Mouse (Mus musculus) liver, postnatal 0 days (tissue): ENCODE measurements around the gene Msi2. TPM values are rescaled to one million over a fixed set of nuclear protein-coding genes. Genes with fewer than 3 reads are reported as not detected.

ENCODE experiments used
- ATAC-seq: fragments of 200-750 bp; cut with Nextera tagmentation; 2 replicates; pipeline ENCODE4 v1.8.0; 2017; ENCODE audit warnings: mild to moderate bottlenecking, moderate library complexity
- DNase-seq: peaks from one replicate; pipeline ENCODE4 v3.0.0-alpha.2; 2016
- H3K27ac ChIP-seq: fragments of 300-500 bp; sonication (generic); 2 replicates; pipeline ENCODE4 v1.5.1; 2014; ENCODE audit warnings: antibody characterized with exemption, moderate library complexity, mild to moderate bottlenecking, low read depth
- H3K27me3 ChIP-seq: fragments of 300-500 bp; sonication (generic); 2 replicates; pipeline ENCODE4 v1.6.1; 2014; ENCODE audit warnings: low read length, control low read depth, mixed read lengths; ENCODE audit not compliant: insufficient read depth
- H3K36me3 ChIP-seq: fragments of 300-500 bp; sonication (generic); replicated peaks from 2 replicates; pipeline ENCODE4 v1.6.1; 2014; ENCODE audit warnings: mild to moderate bottlenecking, control low read depth, low read length, moderate library complexity, mixed read lengths; ENCODE audit not compliant: insufficient read depth
- H3K4me1 ChIP-seq: fragments of 300-500 bp; sonication (generic); 2 replicates; pipeline ENCODE4 v1.6.1; 2014; ENCODE audit warnings: antibody characterized with exemption, mild to moderate bottlenecking, control low read depth; ENCODE audit not compliant: insufficient read depth
- H3K4me2 ChIP-seq: fragments of 300-500 bp; sonication (generic); 2 replicates; pipeline ENCODE4 v1.6.1; 2014; ENCODE audit warnings: low read depth, mild to moderate bottlenecking, low read length, moderate library complexity, mixed read lengths
- H3K4me3 ChIP-seq: fragments of 300-500 bp; sonication (generic); 2 replicates; pipeline ENCODE4 v1.5.1; 2014; ENCODE audit warnings: low read depth, low read length
- H3K9ac ChIP-seq: fragments of 300-500 bp; sonication (generic); replicated peaks from 2 replicates; pipeline ENCODE4 v1.6.1; 2014; ENCODE audit warnings: mild to moderate bottlenecking, moderate library complexity
- H3K9me3 ChIP-seq: fragments of 300-500 bp; sonication (generic); 2 replicates; pipeline ENCODE4 v1.6.1; 2016; ENCODE audit warnings: mild to moderate bottlenecking, control low read depth, low read length, mixed read lengths
- CTCF ChIP-seq: sonication (generic); IDR thresholded peaks from 2 replicates; pipeline ENCODE4 v1.5.1; 2016; ENCODE audit warnings: antibody characterized with exemption, low read depth
- EP300 ChIP-seq: IDR thresholded peaks from 2 replicates; pipeline ENCODE4 v1.6.1; 2016; ENCODE audit warnings: antibody characterized with exemption, low read depth, mild to moderate bottlenecking
- WGBS: fragments of 180-500 bp; shearing (Covaris S2); extraction: QIAGEN DNeasy Blood & Tissue Kit; methylation state at CpG from one replicate; pipeline ENCODE4 v1.1.7; 2014; ENCODE audit not compliant: insufficient replicate concordance; 5-methylcytosine and 5-hydroxymethylcytosine counted together
- polyA plus RNA-seq: library from polyadenylated mRNA; unstranded; fragments of >200 nt; fragmentation: Nextera tagmentation; extraction: Ambion mirVana; gene quantifications from 2 replicates; pipeline ENCODE4 v1.2.1, GENCODE M21; 2015

Msi2 gene
- polyA plus RNA-seq, 1 experiment from 2014 or later = 3.7 TPM

- no peaks in the 10 kb centered on the region for H3K9me3 ChIP-seq
- no peak for TF ChIP-seq EP300
- TF ChIP-seq CTCF = no peak
- H3K4me1 ChIP-seq = no peaks in the 10 kb centered on the region
- 86% methylated on average over 3 of the region's 3 CpGs for WGBS
- H3K4me3 ChIP-seq = no peak overlapping the region
- H3K27me3 ChIP-seq = no peaks in the 10 kb centered on the region
- no peak for ATAC-seq
- H3K4me2 ChIP-seq = no peak overlapping the region
- no peak for DNase-seq
- no peak overlapping the region for H3K9ac ChIP-seq
- no peak overlapping the region for H3K27ac ChIP-seq
- H3K36me3 ChIP-seq = peaks cover 2% of the 10 kb centered on the region; the same call in 1 of the 2 replicates
Measured at GRCm38 (mm10) chr11:88337926-88338325, 380.4 kb downstream of the Msi2 start.

GRCm38 (mm10) chr11:88334893-88335292 lies 383.4 kb downstream of the Msi2 start:
- Histone ChIP-seq H3K36me3 (0 out of 2 replicates have a peak, but pooled peaks cover 2% of the 10 kb centered on the region), H3K4me2 (no peak overlapping the region), H3K9ac (no peak overlapping the region), H3K27me3 (no peaks in the 10 kb centered on the region), H3K4me1 (no peaks in the 10 kb centered on the region), H3K9me3 (no peaks in the 10 kb centered on the region), H3K27ac (no peak overlapping the region), H3K4me3 (no peak overlapping the region)
- DNase-seq = no peak
- no peak for TF ChIP-seq EP300
- TF ChIP-seq CTCF = no peak
- ATAC-seq = no peak
- WGBS = 60% methylated on average over 5 of the region's 5 CpGs

- no peaks in the 10 kb centered on the region for H3K4me1 ChIP-seq
- H3K27me3 ChIP-seq = no peaks in the 10 kb centered on the region
- WGBS = 68% methylated on average over 8 of the region's 8 CpGs
- no peak overlapping the region for H3K27ac ChIP-seq
- no peak overlapping the region for H3K4me3 ChIP-seq
- no peak for DNase-seq
- H3K4me2 ChIP-seq = no peak overlapping the region
- no peaks in the 10 kb centered on the region for H3K9me3 ChIP-seq
- H3K9ac ChIP-seq = no peak overlapping the region
- no peak for ATAC-seq
- no peaks in the 10 kb centered on the region for H3K36me3 ChIP-seq
- TF ChIP-seq CTCF (no peak), EP300 (no peak)
Measured at GRCm38 (mm10) chr11:88332309-88332934, 385.9 kb downstream of the Msi2 start.

- no peak overlapping the region for H3K4me2 ChIP-seq
- no peaks in the 10 kb centered on the region for H3K9me3 ChIP-seq
- H3K27ac ChIP-seq = no peak overlapping the region
- H3K36me3 ChIP-seq = no peaks in the 10 kb centered on the region
- H3K4me1 ChIP-seq = no peaks in the 10 kb centered on the region
- 84% methylated on average over 8 of the region's 8 CpGs for WGBS
- TF ChIP-seq CTCF (no peak), EP300 (no peak)
- H3K9ac ChIP-seq = no peak overlapping the region
- DNase-seq (no peak), ATAC-seq (no peak)
- no peak overlapping the region for H3K4me3 ChIP-seq
- no peaks in the 10 kb centered on the region for H3K27me3 ChIP-seq
Measured at GRCm38 (mm10) chr11:88331722-88332121, 386.6 kb downstream of the Msi2 start.

- H3K9ac ChIP-seq = no peak overlapping the region
- no peak overlapping the region for H3K4me3 ChIP-seq
- WGBS = 68% methylated on average over 11 of the region's 11 CpGs
- no peak for ATAC-seq
- no peaks in the 10 kb centered on the region for H3K27me3 ChIP-seq
- H3K9me3 ChIP-seq = no peaks in the 10 kb centered on the region
- no peaks in the 10 kb centered on the region for H3K36me3 ChIP-seq
- H3K4me1 ChIP-seq = no peaks in the 10 kb centered on the region
- no peak overlapping the region for H3K4me2 ChIP-seq
- TF ChIP-seq CTCF = no peak
- TF ChIP-seq EP300 = no peak
- no peak for DNase-seq
- H3K27ac ChIP-seq = no peak overlapping the region
Measured at GRCm38 (mm10) chr11:88330799-88331198, 387.5 kb downstream of the Msi2 start.

GRCm38 (mm10) chr11:88328813-88329595 lies 389.3 kb downstream of the Msi2 start:
- H3K36me3 ChIP-seq = no peaks in the 10 kb centered on the region
- no peaks in the 10 kb centered on the region for H3K9me3 ChIP-seq
- 80% methylated on average over 17 of the region's 17 CpGs for WGBS
- no peak overlapping the region for H3K9ac ChIP-seq
- no peak overlapping the region for H3K4me3 ChIP-seq
- ATAC-seq = no peak
- no peak overlapping the region for H3K4me2 ChIP-seq
- no peaks in the 10 kb centered on the region for H3K4me1 ChIP-seq
- no peak overlapping the region for H3K27ac ChIP-seq
- H3K27me3 ChIP-seq = no peaks in the 10 kb centered on the region
- no peak for DNase-seq
- TF ChIP-seq CTCF (no peak), EP300 (no peak)
